Mouse (Mus musculus): Measurements from ENCODE around the gene Wfikkn1. TPM values are rescaled to one million over a fixed set of nuclear protein-coding genes. Genes with fewer than 3 reads are reported as not detected.

The Wfikkn1 gene
- 0.26 and 0.61 TPM in 2 replicates for polyA plus RNA-seq (2012; rRNA removed)

- no peak for TF ChIP-seq POLR2A (IDR thresholded peaks at IDR 0.05; ENCODE audit: extremely low read depth, insufficient read depth, low read length)
- no peak for TF ChIP-seq CTCF (IDR thresholded peaks at IDR 0.05; ENCODE audit: extremely low read depth, insufficient read depth, low read length)
- Histone ChIP-seq H3K27ac (ENCODE audit: insufficient read depth, low read length) (no peak within 1 kb of the TSS), H3K4me3 (ENCODE audit: insufficient read depth, low read length) (no peak within 1 kb of the TSS), H3K4me1 (ENCODE audit: control insufficient read depth, insufficient read depth, low read length) (peaks cover 5% of the 10 kb centered on the region; the same call in 1 of the 2 replicates)
Observed at GRCm38 (mm10) chr17:25880196-25880910, at the start of gene Wfikkn1. Gene Wfikkn1 (minus strand): TSS chr17:25880858.

- peak overlapping the region; percentile 91 for H3K27ac ChIP-seq (ENCODE audit: insufficient read depth, low read length)
- TF ChIP-seq POLR2A (IDR thresholded peaks at IDR 0.05; ENCODE audit: extremely low read depth, insufficient read depth, low read length) (no peak), CTCF (IDR thresholded peaks at IDR 0.05; ENCODE audit: extremely low read depth, insufficient read depth, low read length) (no peak)
- no peak overlapping the region for H3K4me3 ChIP-seq (ENCODE audit: insufficient read depth, low read length)
- no peaks in the 10 kb centered on the region; the same call in 1 of the 2 replicates for H3K4me1 ChIP-seq (ENCODE audit: control insufficient read depth, insufficient read depth, low read length)
Observed at GRCm38 (mm10) chr17:25925348-25925747, 44.7 kb upstream of the Wfikkn1 start.

- peaks cover 1% of the 10 kb centered on the region; the same call in 1 of the 2 replicates for H3K4me1 ChIP-seq (ENCODE audit: control insufficient read depth, insufficient read depth, low read length)
Observed at GRCm38 (mm10) chr17:25922120-25922519, 41.5 kb upstream of the Wfikkn1 start.

GRCm38 (mm10) chr17:25919786-25920642 lies 39.4 kb upstream of the Wfikkn1 start:
- peaks cover 1% of the 10 kb centered on the region; the same call in 1 of the 2 replicates for H3K4me1 ChIP-seq (ENCODE audit: control insufficient read depth, insufficient read depth, low read length)
- H3K4me3 ChIP-seq (ENCODE audit: insufficient read depth, low read length): peak overlapping the region; percentile 85
- peak overlapping the region; percentile 74 for H3K27ac ChIP-seq (ENCODE audit: insufficient read depth, low read length)
- TF ChIP-seq CTCF (IDR thresholded peaks at IDR 0.05; ENCODE audit: extremely low read depth, insufficient read depth, low read length) (no peak), POLR2A (IDR thresholded peaks at IDR 0.05; ENCODE audit: extremely low read depth, insufficient read depth, low read length) (peak; percentile 65; the same call in 1 of the 2 replicates)

More at GRCm38 (mm10) chr17:25922120-25922519, 41.5 kb upstream of the Wfikkn1 start:
- Histone ChIP-seq H3K27ac (ENCODE audit: insufficient read depth, low read length) (no peak overlapping the region), H3K4me3 (ENCODE audit: insufficient read depth, low read length) (no peak overlapping the region)
- TF ChIP-seq POLR2A (IDR thresholded peaks at IDR 0.05; ENCODE audit: extremely low read depth, insufficient read depth, low read length): no peak
- no peak for TF ChIP-seq CTCF (IDR thresholded peaks at IDR 0.05; ENCODE audit: extremely low read depth, insufficient read depth, low read length)

- H3K27ac ChIP-seq (ENCODE audit: insufficient read depth, low read length): peak within 1 kb of the TSS; percentile 78
Observed at GRCm38 (mm10) chr17:25919144-25919785, 38.6 kb upstream of the Wfikkn1 start, which contains the start of gene Rab40c. Gene Rab40c (minus strand): TSS chr17:25919727.

GRCm38 (mm10) chr17:25918037-25918750 lies 37.5 kb upstream of the Wfikkn1 start:
- Histone ChIP-seq H3K4me3 (ENCODE audit: insufficient read depth, low read length) (peak overlapping the region; percentile 85), H3K27ac (ENCODE audit: insufficient read depth, low read length) (0 out of 2 replicates have a peak overlapping the region, but pooled peaks have one; percentile 78), H3K4me1 (ENCODE audit: control insufficient read depth, insufficient read depth, low read length) (peaks cover 15% of the 10 kb centered on the region; the same call in 1 of the 2 replicates)
- TF ChIP-seq CTCF (IDR thresholded peaks at IDR 0.05; ENCODE audit: extremely low read depth, insufficient read depth, low read length) (no peak), POLR2A (IDR thresholded peaks at IDR 0.05; ENCODE audit: extremely low read depth, insufficient read depth, low read length) (no peak)

More at GRCm38 (mm10) chr17:25919144-25919785, 38.6 kb upstream of the Wfikkn1 start, which contains the start of gene Rab40c:
- Histone ChIP-seq H3K4me1 (ENCODE audit: control insufficient read depth, insufficient read depth, low read length) (peaks cover 6% of the 10 kb centered on the region; the same call in 1 of the 2 replicates), H3K4me3 (ENCODE audit: insufficient read depth, low read length) (peak within 1 kb of the TSS; percentile 85)
- TF ChIP-seq CTCF (IDR thresholded peaks at IDR 0.05; ENCODE audit: extremely low read depth, insufficient read depth, low read length) (no peak), POLR2A (IDR thresholded peaks at IDR 0.05; ENCODE audit: extremely low read depth, insufficient read depth, low read length) (no peak)

- H3K4me1 ChIP-seq (ENCODE audit: control insufficient read depth, insufficient read depth, low read length): peaks cover 19% of the 10 kb centered on the region
- H3K4me3 ChIP-seq (ENCODE audit: insufficient read depth, low read length): peak overlapping the region; percentile 85; the same call in 1 of the 2 replicates
- TF ChIP-seq POLR2A (IDR thresholded peaks at IDR 0.05; ENCODE audit: extremely low read depth, insufficient read depth, low read length): no peak
- no peak for TF ChIP-seq CTCF (IDR thresholded peaks at IDR 0.05; ENCODE audit: extremely low read depth, insufficient read depth, low read length)
- H3K27ac ChIP-seq (ENCODE audit: insufficient read depth, low read length): no peak overlapping the region
Observed at GRCm38 (mm10) chr17:25916931-25917647, 36.4 kb upstream of the Wfikkn1 start.

- H3K4me1 ChIP-seq (ENCODE audit: control insufficient read depth, insufficient read depth, low read length): peaks cover 25% of the 10 kb centered on the region
- no peak overlapping the region for H3K4me3 ChIP-seq (ENCODE audit: insufficient read depth, low read length)
- TF ChIP-seq CTCF (IDR thresholded peaks at IDR 0.05; ENCODE audit: extremely low read depth, insufficient read depth, low read length) (no peak), POLR2A (IDR thresholded peaks at IDR 0.05; ENCODE audit: extremely low read depth, insufficient read depth, low read length) (no peak)
- H3K27ac ChIP-seq (ENCODE audit: insufficient read depth, low read length): peak overlapping the region; percentile 26
Observed at GRCm38 (mm10) chr17:25914295-25914694, 33.6 kb upstream of the Wfikkn1 start.

All from cortical plate, adult 2 months (tissue).